Mouse (Mus musculus) kidney, adult 2 months (tissue): ENCODE data around the gene Fgf2.

Experiments
- CTCF ChIP-seq: fragments of 200-500 bp; conservative IDR thresholded peaks from 2 replicates; pipeline ENCODE4 v1.5.1; 2011; ENCODE audit warnings: low read depth, mild to moderate bottlenecking, control low read depth, low read length, moderate library complexity, mixed read lengths; ENCODE audit not compliant: insufficient read depth, insufficient read length
- POLR2A ChIP-seq: fragments of 200-500 bp; IDR thresholded peaks from one replicate; pipeline ENCODE4 v1.6.1; 2011; ENCODE audit warnings: low read depth, low read length, control low read depth

GRCm38 (mm10) chr3:37365144-37365543, 17.0 kb downstream of the Fgf2 start:
- TF ChIP-seq POLR2A (no peak), CTCF (no peak)
